Mouse (Mus musculus): ENCODE measurements around the gene Pnpla3.

DNA sequence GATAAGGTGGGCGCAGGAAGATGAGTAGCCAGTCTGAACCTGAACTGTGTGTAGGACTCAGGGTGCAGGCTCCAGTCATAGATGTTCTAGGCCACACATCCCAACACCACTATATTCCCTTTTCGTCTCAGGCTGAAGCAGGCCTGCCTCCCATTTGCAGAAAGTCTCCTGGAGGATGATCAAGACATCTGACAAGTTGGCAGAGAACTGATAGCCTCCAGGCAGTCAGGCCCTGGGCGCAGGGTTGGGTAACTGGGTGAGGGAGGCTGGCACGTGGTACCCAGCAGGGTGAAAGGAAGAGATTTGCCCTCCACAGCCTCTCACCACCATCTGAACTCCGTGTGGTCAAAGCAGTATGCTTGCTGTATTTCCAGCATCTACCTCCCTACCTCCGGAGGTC lies 5.8 kb upstream of the Pnpla3 start:
- TF ChIP-seq CTCF (IDR thresholded peaks at IDR 0.05) (no peak), EP300 (IDR thresholded peaks at IDR 0.05) (no peak)
